Mouse (Mus musculus): ENCODE results near the gene Cntrl. TPM values are rescaled to one million over a fixed set of nuclear protein-coding genes. Genes with fewer than 3 reads are reported as not detected.

The Cntrl gene
- total RNA-seq, 2 experiments from 2014 or later: 6.4 TPM

DNA sequence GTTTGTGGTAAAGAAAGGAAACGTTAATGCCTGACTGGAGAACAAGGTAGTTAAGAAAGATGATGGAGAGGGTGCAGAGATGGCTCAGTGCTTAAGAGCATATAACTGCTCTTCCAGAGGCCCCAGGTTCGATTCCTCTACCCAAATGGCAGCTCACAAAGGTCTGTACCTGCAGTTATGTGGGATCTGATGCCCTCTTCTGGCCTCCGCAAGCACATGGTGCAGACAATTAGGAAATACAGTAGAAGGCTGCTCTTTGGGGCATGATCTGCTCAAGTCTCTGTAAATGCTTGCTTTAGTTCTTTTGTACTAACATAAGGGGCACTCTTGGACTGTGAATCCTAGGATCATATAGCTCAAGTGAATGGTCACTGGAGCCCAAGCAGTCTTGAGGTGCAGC lies 580 bp upstream of the Cntrl start:
- intact Hi-C loops (cut with DNase I; ENCODE audit: low total_unique reads): loop anchor here (5.0 kb wide), 1 partner anchor 61 kb away; no protein-coding TSS in a partner anchor
- DNase-seq: peak; percentile 19

DNA sequence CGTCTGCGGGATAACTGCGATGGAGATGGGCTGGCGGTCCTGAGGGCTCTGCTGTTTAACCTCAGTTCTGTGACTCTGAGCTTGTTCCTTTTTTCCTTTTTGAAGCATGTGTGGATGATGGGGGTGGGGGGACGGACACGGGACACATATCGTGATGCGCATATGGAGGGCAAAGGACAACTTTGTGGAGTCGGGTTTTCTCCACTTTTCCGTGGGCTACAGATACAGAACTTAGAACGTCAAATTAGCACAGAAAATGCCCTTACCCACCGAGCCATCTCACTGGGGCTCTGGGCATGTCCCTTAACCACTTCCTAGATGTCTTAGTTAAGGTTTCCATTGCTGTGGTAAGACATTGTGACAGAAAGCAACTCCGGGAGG lies 622 bp downstream of the Cntrl start:
- intact Hi-C loops (cut with DNase I; ENCODE audit: low total_unique reads): loop anchor here (5.0 kb wide), 1 partner anchor 63 kb away; no protein-coding TSS in a partner anchor

DNA sequence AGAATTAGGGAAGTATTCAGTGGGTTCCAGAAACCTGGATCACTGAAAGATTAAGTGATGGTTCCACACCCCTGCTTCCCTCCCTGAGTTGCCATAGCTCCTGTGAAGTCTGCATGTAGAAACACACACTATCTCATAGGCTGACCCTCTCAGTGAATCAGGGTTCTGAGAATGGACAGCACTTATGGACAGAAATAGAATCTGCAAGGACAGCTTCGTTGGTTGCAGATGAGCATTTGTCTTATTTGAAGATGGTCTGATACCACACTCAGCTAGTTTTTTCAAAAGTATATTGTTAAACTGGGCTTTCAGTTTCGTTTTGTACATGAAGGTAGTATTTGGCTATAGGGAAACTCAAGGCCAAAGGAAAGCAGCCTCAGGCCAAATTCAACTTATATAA lies 1.2 kb downstream of the Cntrl start:
- DNase-seq: no peak
- intact Hi-C loops (cut with DNase I; ENCODE audit: low total_unique reads): no loop called here

More for the DNA sequence above, 622 bp downstream of the Cntrl start:
- DNase-seq: no peak

DNA sequence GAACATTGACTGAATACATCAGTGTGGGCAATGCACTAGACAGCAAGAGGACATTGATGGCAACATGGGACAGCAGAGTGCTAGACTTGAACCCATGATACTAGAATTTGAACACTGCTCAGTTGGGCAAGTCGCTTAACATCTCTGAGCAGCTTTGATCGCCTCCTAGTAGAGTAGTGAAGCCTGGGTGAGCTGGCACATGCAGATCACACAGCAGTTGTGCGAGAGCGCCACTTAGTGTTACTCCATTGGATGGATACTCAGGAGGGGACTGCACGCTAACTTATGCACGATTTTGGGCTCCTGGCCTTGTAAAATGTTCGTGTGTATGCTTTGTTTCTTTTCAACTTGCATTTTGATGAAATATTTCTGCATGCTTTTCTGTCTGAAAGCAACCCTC lies 15.4 kb downstream of the Cntrl start:
- DNase-seq: no peak
- intact Hi-C loops (cut with DNase I; ENCODE audit: low total_unique reads): no loop called here

DNA sequence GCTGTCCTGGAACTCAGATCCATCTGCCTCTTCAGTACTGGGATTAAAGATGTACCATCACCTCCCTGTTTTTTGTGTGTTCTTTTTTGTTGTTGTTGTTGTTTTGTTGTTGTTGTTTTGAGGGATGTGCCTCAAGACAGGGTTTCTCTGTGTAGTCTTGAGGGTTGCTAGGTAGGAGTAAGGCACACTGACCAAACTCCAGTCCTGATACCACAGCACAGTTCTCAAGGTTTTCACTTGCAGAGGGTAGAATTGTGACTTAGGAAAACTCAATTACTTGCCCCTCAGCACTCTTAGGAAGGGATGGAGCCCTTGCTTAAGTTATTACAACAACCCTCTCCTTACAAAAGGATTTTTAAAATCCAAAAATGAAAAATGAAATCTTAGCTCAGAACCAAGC lies 22.2 kb downstream of the Cntrl start:
- no peak for DNase-seq
- intact Hi-C loops (cut with DNase I; ENCODE audit: low total_unique reads): no loop called here

DNA sequence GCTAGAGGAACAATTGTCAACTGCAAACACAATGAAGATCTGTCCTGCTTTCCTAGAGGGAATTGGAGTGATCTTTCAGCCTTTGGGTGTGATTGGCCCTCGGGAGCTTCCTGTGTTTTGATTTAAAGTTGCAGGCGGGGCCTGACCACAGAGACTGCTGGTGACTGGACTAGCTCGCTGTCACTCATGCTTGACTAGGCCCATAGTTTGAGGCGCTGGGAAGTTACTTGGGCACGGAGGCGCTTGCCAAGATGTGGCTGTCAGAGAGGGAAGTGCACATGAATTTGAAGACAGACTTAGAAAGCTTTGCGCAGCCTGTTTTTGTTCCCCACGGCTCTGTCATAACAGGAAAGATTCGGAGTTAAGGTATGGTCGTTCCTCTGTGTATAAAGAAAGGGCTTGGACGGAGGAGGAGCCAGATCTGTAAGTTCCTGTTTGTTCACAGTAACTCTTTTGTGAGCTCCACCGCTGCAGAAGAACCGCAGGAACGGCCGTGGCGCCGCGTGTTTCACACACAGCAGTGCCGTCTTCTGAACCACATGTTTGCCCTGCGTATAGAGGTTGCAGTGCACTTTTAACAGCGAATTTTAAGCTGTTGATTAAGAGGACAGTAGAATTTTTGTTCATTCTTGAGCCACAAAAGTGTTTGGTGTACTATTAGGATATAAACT lies 22.8 kb downstream of the Cntrl start:
- intact Hi-C loops (cut with DNase I; ENCODE audit: low total_unique reads): no loop called here
- DNase-seq: peak; percentile 93

DNA sequence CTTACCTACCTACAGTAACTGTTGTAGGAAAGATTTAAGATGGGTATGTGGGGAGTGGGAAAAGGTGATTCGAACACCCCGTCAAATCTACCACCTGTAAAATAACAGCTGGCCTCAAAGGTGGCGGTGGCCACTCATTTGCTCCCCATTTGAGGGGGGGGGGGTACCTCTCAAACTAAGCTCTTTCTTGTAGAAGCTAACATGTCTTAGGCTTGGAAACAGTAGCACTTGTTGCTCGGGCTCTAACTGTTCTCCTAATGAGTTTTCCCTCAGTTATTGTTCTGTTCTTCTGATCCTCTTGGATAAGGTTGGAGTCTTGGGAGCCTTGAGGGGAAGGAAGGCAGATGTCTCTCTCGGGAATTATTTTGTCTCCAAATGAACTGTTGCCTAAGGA lies 23.4 kb downstream of the Cntrl start:
- no peak for DNase-seq
- intact Hi-C loops (cut with DNase I; ENCODE audit: low total_unique reads): no loop called here

DNA sequence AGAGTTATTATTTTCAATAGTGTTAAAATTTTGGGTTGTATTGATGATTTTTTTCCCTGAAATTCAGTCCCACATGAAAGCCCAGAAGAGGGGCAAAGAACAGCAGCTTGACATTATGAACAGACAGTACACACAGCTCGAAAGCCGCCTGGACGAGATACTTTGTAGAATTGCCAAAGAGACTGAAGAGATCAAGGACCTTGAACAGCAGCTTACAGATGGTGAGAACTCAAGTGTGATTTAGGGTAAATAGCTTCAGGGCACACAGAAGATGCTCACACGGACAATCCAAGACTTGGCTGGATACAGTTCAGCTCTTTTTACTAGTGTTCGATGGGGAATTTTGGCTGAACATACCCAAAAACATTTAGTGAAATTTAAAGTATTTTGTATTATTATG lies 24.6 kb downstream of the Cntrl start:
- intact Hi-C loops (cut with DNase I; ENCODE audit: low total_unique reads): no loop called here
- no peak for DNase-seq

DNA sequence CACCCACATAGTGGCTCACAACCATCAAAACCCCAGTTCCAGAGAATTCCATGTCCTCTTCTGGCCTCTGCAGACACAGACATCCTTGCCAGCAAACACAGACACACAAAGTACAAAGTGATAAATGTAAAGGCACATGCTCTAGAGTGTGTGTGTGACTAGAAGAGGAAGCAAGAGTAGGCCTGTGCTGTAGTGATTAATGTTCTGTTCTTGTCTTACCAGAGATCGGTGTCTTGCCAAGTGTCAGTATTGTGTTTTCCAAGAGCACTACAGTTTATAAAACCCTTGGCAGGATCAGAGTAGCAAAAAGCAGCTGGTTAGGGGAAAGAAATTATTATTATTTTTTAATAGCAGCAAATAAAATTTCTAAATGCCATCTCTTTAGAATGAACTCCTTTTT lies 29.3 kb downstream of the Cntrl start:
- intact Hi-C loops (cut with DNase I; ENCODE audit: low total_unique reads): no loop called here
- DNase-seq: no peak

DNA sequence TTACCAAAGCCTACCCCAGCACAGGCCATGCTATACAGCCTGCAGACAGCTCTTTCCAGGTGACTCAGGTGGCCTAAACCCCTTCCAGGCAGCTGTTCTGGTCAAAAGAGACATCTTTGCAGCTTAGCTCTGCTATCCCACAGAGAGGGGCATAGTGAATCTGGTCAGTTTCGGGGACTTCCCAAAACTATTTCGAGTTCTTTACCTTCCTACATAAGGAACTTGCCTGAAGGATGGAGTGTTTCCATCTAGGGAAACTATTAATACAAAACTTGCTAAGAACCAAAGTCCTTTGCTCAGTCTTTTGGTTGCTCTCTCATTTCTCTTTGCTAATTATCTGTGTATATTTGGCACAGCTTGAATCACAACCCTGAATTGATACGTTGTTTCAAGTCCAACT lies 32.4 kb downstream of the Cntrl start:
- no peak for DNase-seq
- intact Hi-C loops (cut with DNase I; ENCODE audit: low total_unique reads): no loop called here

DNA sequence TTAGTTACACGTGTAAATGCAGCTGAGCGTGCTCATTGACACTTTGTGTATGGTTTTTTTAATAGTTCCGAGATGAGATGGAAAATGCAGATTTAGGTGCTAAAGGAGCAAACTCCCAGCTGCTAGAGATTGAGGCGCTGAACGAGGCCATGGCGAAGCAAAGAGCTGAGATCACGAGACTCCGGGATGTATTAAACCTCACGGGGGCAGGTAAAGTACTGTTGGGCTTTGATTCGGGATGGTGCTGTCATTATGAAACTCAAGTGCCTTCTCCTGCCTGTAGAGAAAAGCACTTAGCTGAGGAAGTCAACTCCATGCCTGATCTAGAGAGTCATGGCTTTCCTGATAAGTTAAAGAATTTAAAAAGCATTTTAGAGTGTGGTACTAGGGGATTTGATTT lies 39.5 kb downstream of the Cntrl start:
- DNase-seq: no peak
- intact Hi-C loops (cut with DNase I; ENCODE audit: low total_unique reads): no loop called here

DNA sequence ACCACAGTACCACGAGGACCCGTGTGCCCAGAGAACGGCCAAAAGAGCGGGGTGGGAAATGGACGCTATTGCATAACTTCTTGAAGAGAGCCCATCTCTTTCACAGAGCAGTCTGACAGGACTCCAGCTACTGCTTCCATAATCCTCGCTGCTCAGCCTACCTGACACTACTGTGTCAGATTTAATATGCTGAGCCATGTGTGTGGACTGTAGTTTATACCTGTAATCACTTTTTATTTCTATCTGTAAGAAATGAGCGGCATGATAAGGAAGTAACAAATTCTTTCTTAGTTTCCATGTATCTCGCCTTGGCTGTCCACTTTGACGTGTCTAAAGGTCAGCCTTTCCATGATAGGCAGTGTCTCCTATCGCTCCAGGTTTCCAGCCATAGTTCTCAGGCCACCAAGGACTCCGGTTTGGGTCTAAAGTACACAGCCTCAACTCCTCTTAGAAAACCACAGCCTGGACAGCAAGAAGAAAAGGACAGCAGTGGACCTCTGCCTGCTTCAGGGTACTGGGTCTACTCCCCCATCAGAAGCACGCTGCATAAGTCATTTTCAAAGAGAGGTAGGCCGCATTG lies 42.1 kb downstream of the Cntrl start:
- no peak for DNase-seq
- intact Hi-C loops (cut with DNase I; ENCODE audit: low total_unique reads): no loop called here

DNA sequence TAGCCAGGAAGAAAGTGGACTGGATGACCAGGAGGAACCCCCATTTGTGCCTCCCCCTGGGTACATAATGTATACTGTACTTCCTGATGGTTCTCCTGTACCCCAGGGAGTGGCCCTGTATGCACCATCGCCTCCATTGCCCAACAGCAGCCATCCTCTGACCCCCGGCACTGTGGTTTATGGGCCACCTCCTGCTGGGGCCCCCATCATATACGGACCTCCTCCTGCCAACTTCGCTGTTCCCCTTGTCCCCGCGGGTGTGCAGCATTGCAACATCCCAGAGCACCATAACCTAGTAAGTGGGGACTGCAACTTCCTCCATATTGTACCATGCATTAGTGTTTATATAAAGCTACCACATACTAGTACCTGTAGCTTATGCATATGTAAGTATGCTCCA lies 43.9 kb downstream of the Cntrl start:
- DNase-seq: no peak
- intact Hi-C loops (cut with DNase I; ENCODE audit: low total_unique reads): no loop called here

DNA sequence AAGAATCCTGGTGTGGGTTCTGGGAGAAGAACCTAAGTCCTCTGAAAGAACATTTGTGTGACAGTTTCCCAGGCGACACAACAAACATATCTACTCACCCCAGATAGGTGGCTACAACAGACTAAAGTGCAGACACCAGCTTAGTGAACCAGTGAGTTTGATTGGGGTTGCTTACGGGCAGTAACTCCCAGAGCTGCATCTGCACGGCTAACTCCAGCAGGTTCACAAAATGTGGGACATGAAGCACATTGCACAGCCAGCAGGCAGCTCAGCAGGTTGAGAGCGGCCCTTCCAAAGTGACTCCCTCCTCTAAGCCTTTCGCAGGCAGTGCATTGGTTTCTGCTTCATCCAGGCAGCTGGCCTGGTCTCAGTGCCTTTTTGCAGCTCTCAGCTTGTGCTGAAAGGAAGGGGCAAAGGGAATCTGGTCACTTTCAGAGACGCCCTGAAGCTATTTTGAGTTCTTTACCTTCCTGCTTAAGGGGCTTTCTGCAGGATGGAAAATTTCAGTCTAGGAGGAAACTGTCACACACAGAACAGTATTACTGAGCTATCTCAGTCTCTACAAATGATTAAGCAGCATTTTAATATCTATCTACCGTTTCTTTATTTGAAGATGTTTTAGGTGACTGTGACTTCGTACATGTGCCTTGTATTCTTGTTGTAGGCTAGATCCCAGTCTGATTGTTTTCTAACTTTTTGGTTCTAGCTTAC lies 44.7 kb downstream of the Cntrl start:
- intact Hi-C loops (cut with DNase I; ENCODE audit: low total_unique reads): no loop called here
- no peak for DNase-seq

DNA sequence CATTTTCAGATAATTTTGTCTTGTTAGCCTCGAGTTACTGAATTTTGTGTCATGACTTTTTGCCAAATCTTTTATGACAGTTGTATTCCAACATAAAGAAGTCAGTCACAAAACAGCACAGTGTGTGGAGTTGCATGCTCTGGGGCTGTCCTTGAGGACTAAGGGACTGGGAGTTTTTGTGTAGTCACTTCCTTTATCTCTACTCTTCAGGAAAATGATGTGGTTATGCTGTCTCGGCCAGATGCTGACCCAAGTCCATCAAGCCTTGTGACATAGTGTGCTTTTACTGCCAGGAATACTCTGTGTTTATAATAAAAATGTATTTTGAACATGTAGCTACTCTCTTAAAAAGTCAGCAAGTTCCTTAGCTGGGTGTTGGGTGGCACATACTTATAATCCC lies 47.7 kb downstream of the Cntrl start:
- intact Hi-C loops (cut with DNase I; ENCODE audit: low total_unique reads): no loop called here
- DNase-seq: no peak

DNA sequence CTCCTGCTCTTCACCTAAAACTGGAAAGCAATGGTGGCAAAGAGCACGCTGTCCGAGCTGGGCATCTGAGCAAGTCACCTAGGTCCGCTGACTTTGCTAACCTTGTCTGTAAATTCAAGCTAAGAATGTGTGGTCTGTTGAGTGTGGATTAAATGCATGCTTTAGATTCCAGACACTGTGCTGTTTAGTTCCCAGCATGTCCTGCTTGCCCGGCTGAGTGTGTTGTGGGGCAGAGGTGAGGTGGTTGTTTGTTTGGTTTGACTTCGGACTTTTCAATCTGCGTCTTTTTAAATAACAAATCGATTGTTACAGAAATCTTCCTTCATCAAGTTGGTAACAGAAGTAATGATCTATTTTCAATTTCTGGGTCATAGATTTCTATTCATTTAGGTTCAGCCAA lies 48.5 kb downstream of the Cntrl start:
- no peak for DNase-seq
- intact Hi-C loops (cut with DNase I; ENCODE audit: low total_unique reads): no loop called here

DNA sequence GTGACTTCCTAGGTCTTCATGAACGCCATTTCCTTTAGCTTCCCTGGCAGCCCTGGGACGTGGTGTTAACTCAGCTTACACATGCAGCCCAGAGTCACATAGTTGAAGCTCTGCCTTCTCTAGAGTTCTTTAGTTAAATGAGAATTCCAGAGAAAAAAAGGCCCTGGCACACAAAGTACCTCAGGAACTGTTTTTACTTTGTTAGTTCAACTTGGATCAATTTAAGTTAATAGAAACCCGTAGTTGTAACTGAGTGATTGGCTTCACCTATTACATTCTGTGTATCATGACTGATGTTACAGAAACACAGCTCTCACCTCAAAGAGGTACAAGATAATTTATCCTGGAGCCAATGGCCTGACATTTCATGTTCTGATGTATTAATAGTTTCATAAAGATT lies 49.1 kb downstream of the Cntrl start:
- intact Hi-C loops (cut with DNase I; ENCODE audit: low total_unique reads): no loop called here
- DNase-seq: no peak

DNA sequence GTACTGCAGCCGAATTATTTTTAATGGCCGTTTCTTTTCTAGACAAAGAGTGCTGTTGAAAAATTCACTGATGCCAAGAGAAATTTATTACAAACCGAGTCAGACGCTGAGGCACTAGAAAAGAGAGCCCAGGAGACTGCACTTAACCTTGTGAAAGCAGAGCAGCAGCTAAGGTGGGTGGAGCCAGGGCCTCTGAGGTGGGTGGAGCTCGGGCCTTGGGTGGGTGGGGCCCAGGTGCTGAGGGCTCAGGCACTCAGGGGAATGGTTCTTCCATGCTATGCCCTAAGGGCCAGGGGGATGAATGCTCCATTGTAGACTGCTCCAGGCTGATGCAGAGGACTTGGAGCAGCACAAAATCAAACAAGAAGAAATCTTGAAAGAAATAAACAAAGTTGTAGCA lies 50.9 kb downstream of the Cntrl start:
- intact Hi-C loops (cut with DNase I; ENCODE audit: low total_unique reads): no loop called here
- no peak for DNase-seq

DNA sequence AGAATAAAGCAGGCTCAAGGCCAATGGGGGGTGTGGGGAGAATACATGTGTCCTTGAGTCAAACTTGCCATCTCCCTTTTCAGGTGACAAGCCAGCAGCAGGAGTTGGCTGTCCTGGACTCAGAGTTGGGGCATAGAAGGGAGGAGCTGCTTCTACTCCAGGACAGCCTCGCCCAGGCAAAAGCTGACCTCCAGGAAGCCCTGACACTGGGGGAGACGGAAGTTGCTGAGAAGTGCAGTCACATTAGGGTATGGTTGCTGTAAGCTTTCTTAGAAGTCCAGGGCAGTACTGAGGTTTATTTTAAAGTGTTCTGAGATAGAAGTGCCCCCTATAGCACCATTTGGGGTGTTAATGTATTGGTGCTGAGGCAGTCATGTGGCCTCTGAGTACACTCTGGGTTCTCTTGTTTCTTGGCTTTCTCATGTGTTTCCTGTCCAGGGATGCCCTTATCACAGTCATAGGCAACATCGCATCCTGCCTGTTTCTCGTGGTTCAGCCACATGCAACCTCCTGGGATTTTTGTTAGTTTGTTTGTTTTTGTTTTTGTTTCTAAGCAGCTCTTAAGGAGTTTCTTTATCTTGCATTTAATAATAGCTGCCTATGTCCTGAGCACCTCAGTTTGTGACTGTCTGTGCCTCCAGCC lies 52.7 kb downstream of the Cntrl start:
- intact Hi-C loops (cut with DNase I; ENCODE audit: low total_unique reads): no loop called here
- DNase-seq: no peak

DNA sequence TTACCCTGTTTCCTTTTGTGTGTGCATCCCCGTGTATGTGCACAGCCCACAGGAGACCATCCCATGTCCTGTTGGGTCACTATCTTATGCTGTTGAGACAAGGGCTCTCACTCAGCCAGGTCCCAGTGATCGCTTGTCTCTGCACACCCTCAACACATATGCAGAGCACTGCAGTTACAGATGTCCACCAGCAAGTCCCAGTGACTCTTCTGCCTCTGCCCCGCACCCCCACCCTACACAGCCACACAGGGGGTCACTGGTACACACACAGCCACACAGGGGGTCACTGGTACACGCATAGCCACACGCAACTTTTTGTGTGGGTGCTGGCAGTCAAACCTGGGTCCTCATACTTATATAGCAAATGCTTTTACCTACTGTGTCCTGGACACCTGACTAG lies 54.1 kb downstream of the Cntrl start:
- intact Hi-C loops (cut with DNase I; ENCODE audit: low total_unique reads): no loop called here
- no peak for DNase-seq

DNA sequence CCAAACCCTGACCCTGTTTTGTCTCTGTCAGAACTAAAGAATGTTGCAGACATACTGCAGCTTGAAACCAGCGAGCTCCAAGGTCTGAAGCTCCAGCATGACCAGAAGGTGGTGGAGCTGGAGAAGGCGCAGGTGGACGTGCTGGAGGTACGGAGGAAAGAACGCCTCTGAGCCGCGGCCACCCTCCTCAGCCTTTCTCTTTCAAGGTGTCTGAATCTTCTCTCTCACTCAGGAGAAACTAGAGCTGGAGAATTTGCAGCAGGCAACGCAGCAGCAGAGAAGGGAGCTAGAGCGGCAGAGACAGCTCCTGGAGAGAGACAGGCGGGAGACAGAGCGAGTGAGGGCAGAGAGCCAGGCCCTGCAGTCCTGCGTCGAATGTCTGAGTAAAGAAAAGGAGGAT lies 56.1 kb downstream of the Cntrl start:
- intact Hi-C loops (cut with DNase I; ENCODE audit: low total_unique reads): no loop called here
- DNase-seq: no peak
